Mouse (Mus musculus): ENCODE results near the gene Atp10a. TPM values are rescaled to one million over a fixed set of nuclear protein-coding genes. Genes with fewer than 3 reads are reported as not detected.

Atp10a gene
- polyA plus RNA-seq, 2 experiments = 0.42 to 0.60 TPM

GRCm38 (mm10) chr7:58695661-58696060, 39.7 kb downstream of the Atp10a start:
- Histone ChIP-seq H3K9me3 (ENCODE audit: control insufficient read depth, low read length) (no peaks in the 10 kb centered on the region), H3K4me3 (ENCODE audit: insufficient read depth in 1 of 2, low read depth in 2 of 2, low read length in 2 of 2) (no peak overlapping the region), H3K4me2 (ENCODE audit: low read depth) (no peak overlapping the region), H3K36me3 (replicated peaks; ENCODE audit: control insufficient read depth, insufficient read depth, low read depth) (no peaks in the 10 kb centered on the region), H3K27ac (no peak overlapping the region), H3K4me1 (replicated peaks; ENCODE audit: control insufficient read depth in 2 of 2, insufficient read depth in 2 of 2, low read length in 1 of 2) (peaks cover 0 to 2% of the 10 kb centered on the region in 2 experiments; a peak in 1 of 4 replicates), H3K27me3 (ENCODE audit: control insufficient read depth, insufficient read depth, low read length) (no peaks in the 10 kb centered on the region), H3K9ac (replicated peaks) (no peak overlapping the region)
- 50% methylated on average over 1 of the region's 1 CpGs for WGBS (ENCODE audit: insufficient replicate concordance)
- TF ChIP-seq CTCF (IDR thresholded peaks at IDR 0.05; ENCODE audit: low read depth) (no peak), EP300 (IDR thresholded peaks at IDR 0.05; ENCODE audit: low read depth) (no peak)
- DNase-seq (ENCODE audit: low read depth in 3 of 3, low spot score in 3 of 3) (no peak), ATAC-seq (ENCODE audit: insufficient read depth) (no peak)

GRCm38 (mm10) chr7:58697092-58697491, 41.1 kb downstream of the Atp10a start:
- H3K4me3 ChIP-seq (ENCODE audit: insufficient read depth in 1 of 2, low read depth in 2 of 2, low read length in 2 of 2) = no peak overlapping the region
- no peak for TF ChIP-seq EP300 (IDR thresholded peaks at IDR 0.05; ENCODE audit: low read depth)
- TF ChIP-seq CTCF (IDR thresholded peaks at IDR 0.05; ENCODE audit: low read depth) = no peak
- H3K9ac ChIP-seq (replicated peaks) = no peak overlapping the region
- H3K4me2 ChIP-seq (ENCODE audit: low read depth) = no peak overlapping the region
- 25% methylated on average over 2 of the region's 2 CpGs for WGBS (ENCODE audit: insufficient replicate concordance)
- H3K9me3 ChIP-seq (ENCODE audit: control insufficient read depth, low read length) = no peaks in the 10 kb centered on the region
- H3K36me3 ChIP-seq (replicated peaks; ENCODE audit: control insufficient read depth, insufficient read depth, low read depth) = no peaks in the 10 kb centered on the region
- DNase-seq (ENCODE audit: low read depth in 3 of 3, low spot score in 3 of 3) = no peak
- no peaks in the 10 kb centered on the region for H3K27me3 ChIP-seq (ENCODE audit: control insufficient read depth, insufficient read depth, low read length)
- peaks cover 0 to 2% of the 10 kb centered on the region in 2 experiments; a peak in 1 of 4 replicates for H3K4me1 ChIP-seq (replicated peaks; ENCODE audit: control insufficient read depth in 2 of 2, insufficient read depth in 2 of 2, low read length in 1 of 2)
- no peak overlapping the region for H3K27ac ChIP-seq
- no peak for ATAC-seq (ENCODE audit: insufficient read depth)

GRCm38 (mm10) chr7:58698738-58699442, 42.9 kb downstream of the Atp10a start:
- Histone ChIP-seq H3K9ac (replicated peaks) (no peak overlapping the region), H3K27me3 (ENCODE audit: control insufficient read depth, insufficient read depth, low read length) (no peaks in the 10 kb centered on the region), H3K9me3 (ENCODE audit: control insufficient read depth, low read length) (no peaks in the 10 kb centered on the region), H3K27ac (no peak overlapping the region), H3K4me2 (ENCODE audit: low read depth) (no peak overlapping the region), H3K36me3 (replicated peaks; ENCODE audit: control insufficient read depth, insufficient read depth, low read depth) (no peaks in the 10 kb centered on the region), H3K4me1 (replicated peaks; ENCODE audit: control insufficient read depth in 2 of 2, insufficient read depth in 2 of 2, low read length in 1 of 2) (0 out of 4 replicates have a peak, but pooled peaks cover 0 to 2% of the 10 kb centered on the region in 2 experiments), H3K4me3 (ENCODE audit: insufficient read depth in 1 of 2, low read depth in 2 of 2, low read length in 2 of 2) (no peak overlapping the region)
- TF ChIP-seq CTCF (IDR thresholded peaks at IDR 0.05; ENCODE audit: low read depth) = no peak
- no peak for TF ChIP-seq EP300 (IDR thresholded peaks at IDR 0.05; ENCODE audit: low read depth)
- 65% methylated on average over 7 of the region's 7 CpGs for WGBS (ENCODE audit: insufficient replicate concordance)
- ATAC-seq (ENCODE audit: insufficient read depth) (no peak), DNase-seq (ENCODE audit: low read depth in 3 of 3, low spot score in 3 of 3) (no peak)

GRCm38 (mm10) chr7:58701311-58701710, 45.3 kb downstream of the Atp10a start:
- H3K27me3 ChIP-seq (ENCODE audit: control insufficient read depth, insufficient read depth, low read length) = no peaks in the 10 kb centered on the region

GRCm38 (mm10) chr7:58705158-58705557, 49.2 kb downstream of the Atp10a start:
- Histone ChIP-seq H3K27me3 (ENCODE audit: control insufficient read depth, insufficient read depth, low read length) (no peaks in the 10 kb centered on the region), H3K4me1 (replicated peaks; ENCODE audit: control insufficient read depth in 2 of 2, insufficient read depth in 2 of 2, low read length in 1 of 2) (no peaks in the 10 kb centered on the region), H3K27ac (no peak overlapping the region), H3K4me2 (ENCODE audit: low read depth) (no peak overlapping the region), H3K9me3 (ENCODE audit: control insufficient read depth, low read length) (no peaks in the 10 kb centered on the region), H3K4me3 (ENCODE audit: insufficient read depth in 1 of 2, low read depth in 2 of 2, low read length in 2 of 2) (no peak overlapping the region), H3K9ac (replicated peaks) (no peak overlapping the region), H3K36me3 (replicated peaks; ENCODE audit: control insufficient read depth, insufficient read depth, low read depth) (no peaks in the 10 kb centered on the region)
- no peak for ATAC-seq (ENCODE audit: insufficient read depth)
- no peak for TF ChIP-seq EP300 (IDR thresholded peaks at IDR 0.05; ENCODE audit: low read depth)
- no peak for TF ChIP-seq CTCF (IDR thresholded peaks at IDR 0.05; ENCODE audit: low read depth)
- no peak for DNase-seq (ENCODE audit: low read depth in 3 of 3, low spot score in 3 of 3)
- WGBS (ENCODE audit: insufficient replicate concordance) = 58% methylated on average over 3 of the region's 3 CpGs

More at GRCm38 (mm10) chr7:58701311-58701710, 45.3 kb downstream of the Atp10a start:
- Histone ChIP-seq H3K4me2 (ENCODE audit: low read depth) (no peak overlapping the region), H3K9ac (replicated peaks) (no peak overlapping the region), H3K27ac (no peak overlapping the region), H3K4me1 (replicated peaks; ENCODE audit: control insufficient read depth in 2 of 2, insufficient read depth in 2 of 2, low read length in 1 of 2) (no peaks in the 10 kb centered on the region), H3K4me3 (ENCODE audit: insufficient read depth in 1 of 2, low read depth in 2 of 2, low read length in 2 of 2) (no peak overlapping the region), H3K9me3 (ENCODE audit: control insufficient read depth, low read length) (no peaks in the 10 kb centered on the region), H3K36me3 (replicated peaks; ENCODE audit: control insufficient read depth, insufficient read depth, low read depth) (no peaks in the 10 kb centered on the region)
- ATAC-seq (ENCODE audit: insufficient read depth) (no peak), DNase-seq (ENCODE audit: low read depth in 3 of 3, low spot score in 3 of 3) (no peak)
- TF ChIP-seq CTCF (IDR thresholded peaks at IDR 0.05; ENCODE audit: low read depth) (no peak), EP300 (IDR thresholded peaks at IDR 0.05; ENCODE audit: low read depth) (no peak)
- WGBS (ENCODE audit: insufficient replicate concordance) = 63% methylated on average over 4 of the region's 4 CpGs

Data from liver, embryonic 14.5 days (tissue).